Mouse (Mus musculus) CH12.LX (cell line): ENCODE results near the gene Rfc3. TPM values are rescaled to one million over a fixed set of nuclear protein-coding genes. Genes with fewer than 3 reads are reported as not detected.

Experiments
- DNase-seq: peaks from one replicate; pipeline ENCODE4 v3.0.0-alpha.2; 2013; ENCODE audit errors: extremely low read depth
- H3K27ac ChIP-seq: 2 replicates; pipeline ENCODE4 v1.5.1; 2012; ENCODE audit warnings: low read depth, mild to moderate bottlenecking, control low read depth, moderate library complexity; ENCODE audit not compliant: insufficient read depth
- H3K27me3 ChIP-seq: replicated peaks from 2 replicates; pipeline ENCODE3; 2012; ENCODE audit warnings: inconsistent platforms
- H3K36me3 ChIP-seq, 2 experiments: replicated peaks in 1 of 2; 2 replicates each; pipeline versions ENCODE3 to v1.6.1; 2012; ENCODE audit warnings: inconsistent platforms in 1 of 2, low read length in 1 of 2, mild to moderate bottlenecking in 1 of 2, mixed read lengths in 1 of 2, moderate library complexity in 1 of 2; ENCODE audit not compliant: control insufficient read depth in 1 of 2, insufficient read depth in 1 of 2
- H3K4me1 ChIP-seq, 2 experiments: 2 replicates each; pipeline ENCODE4 v1.6.1; 2012; ENCODE audit warnings: inconsistent platforms in 1 of 2, moderate library complexity in 1 of 2; ENCODE audit not compliant: insufficient read depth in 2 of 2, control insufficient read depth in 1 of 2
- H3K4me2 ChIP-seq: 2 replicates; pipeline ENCODE4 v1.6.1; 2012; ENCODE audit warnings: low read depth, mild to moderate bottlenecking, control low read depth; ENCODE audit not compliant: poor library complexity, insufficient read depth, severe bottlenecking
- H3K4me3 ChIP-seq, 3 experiments: fragments of 150-350 bp in 1 of 3; sonication (generic) in 1 of 3; replicated peaks in 1 of 3; 2 replicates each; pipeline versions ENCODE3 to v1.5.1; 2011 to 2012; ENCODE audit warnings: low read depth in 2 of 3, low read length in 2 of 3, mild to moderate bottlenecking in 2 of 3, moderate library complexity in 2 of 3, control low read depth in 1 of 3, improper control_type of control experiment in 1 of 3, inconsistent platforms in 1 of 3, mixed read lengths in 1 of 3; ENCODE audit not compliant: poor library complexity in 1 of 3
- H3K79me2 ChIP-seq: replicated peaks from 2 replicates; pipeline ENCODE4 v1.6.1; 2012; ENCODE audit warnings: mild to moderate bottlenecking, moderate library complexity; ENCODE audit not compliant: control insufficient read depth, poor library complexity, insufficient read depth, severe bottlenecking; ENCODE audit errors: extremely low read depth
- H3K9ac ChIP-seq: 2 replicates; pipeline ENCODE4 v1.6.1; 2012; ENCODE audit warnings: low read depth, mild to moderate bottlenecking, control low read depth, moderate library complexity; ENCODE audit not compliant: insufficient read depth
- H3K9me3 ChIP-seq: replicated peaks from 2 replicates; pipeline ENCODE3; 2012; ENCODE audit warnings: low read length, inconsistent platforms, mixed read lengths
- BHLHE40 ChIP-seq: IDR thresholded peaks from 2 replicates; pipeline ENCODE4 v1.6.1; 2011; ENCODE audit warnings: mild to moderate bottlenecking, low read depth, low read length, improper control_type of control experiment
- CHD1 ChIP-seq: IDR thresholded peaks from 2 replicates; pipeline ENCODE4 v1.6.1; 2012; ENCODE audit warnings: low read depth, low read length, improper control_type of control experiment, inconsistent platforms
- CHD2 ChIP-seq: IDR thresholded peaks from 2 replicates; pipeline ENCODE4 v1.6.1; 2011; ENCODE audit warnings: low read length, improper control_type of control experiment
- CTCF ChIP-seq, 2 experiments: IDR thresholded peaks in 1 of 2; conservative IDR thresholded peaks in 1 of 2; 2 replicates each; pipeline ENCODE4 v1.5.1; 2011 to 2012; ENCODE audit warnings: low read depth in 2 of 2, low read length in 2 of 2, improper control_type of control experiment in 1 of 2, inconsistent platforms in 1 of 2, mild to moderate bottlenecking in 1 of 2, moderate library complexity in 1 of 2
- E2F4 ChIP-seq: IDR thresholded peaks from 2 replicates; pipeline ENCODE4 v1.6.1; 2011; ENCODE audit warnings: low read depth, low read length, improper control_type of control experiment; ENCODE audit not compliant: insufficient replicate concordance
- ELF1 ChIP-seq: IDR thresholded peaks from 2 replicates; pipeline ENCODE4 v1.6.1; 2014; ENCODE audit warnings: low read depth, mild to moderate bottlenecking, inconsistent platforms, low read length, improper control_type of control experiment
- EP300 ChIP-seq: IDR thresholded peaks from 2 replicates; pipeline ENCODE4 v1.6.1; 2011; ENCODE audit warnings: low read length, improper control_type of control experiment
- ETS1 ChIP-seq: conservative IDR thresholded peaks from 2 replicates; pipeline ENCODE4 v1.6.1; 2012; ENCODE audit warnings: low read depth, mild to moderate bottlenecking, inconsistent platforms, low read length, improper control_type of control experiment, moderate library complexity
- GABPA ChIP-seq: IDR thresholded peaks from 2 replicates; pipeline ENCODE4 v1.6.1; 2012; ENCODE audit warnings: low read depth, low read length, improper control_type of control experiment, inconsistent platforms; ENCODE audit not compliant: insufficient replicate concordance
- HCFC1 ChIP-seq: IDR thresholded peaks from 2 replicates; pipeline ENCODE4 v1.6.1; 2012; ENCODE audit warnings: low read depth, mild to moderate bottlenecking, inconsistent platforms, low read length, improper control_type of control experiment
- IRF4 ChIP-seq: IDR thresholded peaks from 2 replicates; pipeline ENCODE4 v1.6.1; 2014; ENCODE audit warnings: low read depth, mild to moderate bottlenecking, inconsistent platforms, low read length, improper control_type of control experiment
- JUN ChIP-seq: IDR thresholded peaks from 2 replicates; pipeline ENCODE4 v1.6.1; 2011; ENCODE audit warnings: low read depth, mild to moderate bottlenecking, low read length, improper control_type of control experiment, moderate library complexity; ENCODE audit not compliant: insufficient read depth
- JUND ChIP-seq: conservative IDR thresholded peaks from 2 replicates; pipeline ENCODE4 v1.6.1; 2011; ENCODE audit warnings: low read depth, low read length, improper control_type of control experiment
- KAT2A ChIP-seq: IDR thresholded peaks from 2 replicates; pipeline ENCODE4 v1.6.1; 2012; ENCODE audit warnings: low read length, improper control_type of control experiment, inconsistent platforms; ENCODE audit not compliant: insufficient replicate concordance
- MAFK ChIP-seq: IDR thresholded peaks from 2 replicates; pipeline ENCODE4 v1.6.1; 2011; ENCODE audit warnings: low read length, improper control_type of control experiment; ENCODE audit not compliant: insufficient replicate concordance
- MAX ChIP-seq: IDR thresholded peaks from 2 replicates; pipeline ENCODE4 v1.6.1; 2011; ENCODE audit warnings: low read length, improper control_type of control experiment
- MAZ ChIP-seq: IDR thresholded peaks from 2 replicates; pipeline ENCODE4 v1.6.1; 2012; ENCODE audit warnings: low read depth, mild to moderate bottlenecking, inconsistent platforms, low read length, improper control_type of control experiment, moderate library complexity
- MEF2A ChIP-seq: IDR thresholded peaks from 2 replicates; pipeline ENCODE4 v1.6.1; 2014; ENCODE audit warnings: low read depth, mild to moderate bottlenecking, inconsistent platforms, low read length, improper control_type of control experiment, borderline replicate concordance
- MXI1 ChIP-seq: IDR thresholded peaks from 2 replicates; pipeline ENCODE4 v1.6.1; 2011; ENCODE audit warnings: mild to moderate bottlenecking, low read depth, low read length, improper control_type of control experiment
- MYC ChIP-seq: IDR thresholded peaks from 2 replicates; pipeline ENCODE4 v1.6.1; 2011; ENCODE audit warnings: low read depth, mild to moderate bottlenecking, improper control_type of control experiment, low read length
- NELFE ChIP-seq: IDR thresholded peaks from 2 replicates; pipeline ENCODE4 v1.6.1; 2011; ENCODE audit warnings: low read depth, low read length, improper control_type of control experiment
- NRF1 ChIP-seq: IDR thresholded peaks from 2 replicates; pipeline ENCODE4 v1.6.1; 2014; ENCODE audit warnings: low read depth, mild to moderate bottlenecking, inconsistent platforms, low read length, improper control_type of control experiment, moderate library complexity
- PAX5 ChIP-seq: IDR thresholded peaks from 2 replicates; pipeline ENCODE4 v1.6.1; 2012; ENCODE audit warnings: low read length, inconsistent platforms, mixed read lengths
- POLR2A ChIP-seq: IDR thresholded peaks from 2 replicates; pipeline ENCODE4 v1.6.1; 2011; ENCODE audit warnings: low read depth, mild to moderate bottlenecking, improper control_type of control experiment, low read length
- POLR2AphosphoS2 ChIP-seq: IDR thresholded peaks from 2 replicates; pipeline ENCODE4 v1.6.1; 2011; ENCODE audit warnings: low read depth, low read length, improper control_type of control experiment
- RAD21 ChIP-seq: IDR thresholded peaks from 2 replicates; pipeline ENCODE4 v1.6.1; 2011; ENCODE audit warnings: low read depth, mild to moderate bottlenecking, low read length, improper control_type of control experiment, moderate library complexity
- RCOR1 ChIP-seq: conservative IDR thresholded peaks from 2 replicates; pipeline ENCODE4 v1.6.1; 2012; ENCODE audit warnings: low read depth, mild to moderate bottlenecking, inconsistent platforms, low read length, improper control_type of control experiment
- SIN3A ChIP-seq: IDR thresholded peaks from 2 replicates; pipeline ENCODE4 v1.6.1; 2012; ENCODE audit warnings: low read length, improper control_type of control experiment, inconsistent platforms
- SMC3 ChIP-seq: IDR thresholded peaks from 2 replicates; pipeline ENCODE4 v1.6.1; 2011; ENCODE audit warnings: low read depth, low read length, improper control_type of control experiment
- TBP ChIP-seq: conservative IDR thresholded peaks from 2 replicates; pipeline ENCODE4 v1.6.1; 2011; ENCODE audit warnings: low read depth, low read length, improper control_type of control experiment
- TCF12 ChIP-seq: IDR thresholded peaks from 2 replicates; pipeline ENCODE4 v1.6.1; 2014; ENCODE audit warnings: low read depth, mild to moderate bottlenecking, inconsistent platforms, low read length, improper control_type of control experiment
- UBTF ChIP-seq: IDR thresholded peaks from 2 replicates; pipeline ENCODE4 v1.6.1; 2012; ENCODE audit warnings: low read depth, mild to moderate bottlenecking, inconsistent platforms, low read length, improper control_type of control experiment, moderate library complexity
- USF1 ChIP-seq: IDR thresholded peaks from 2 replicates; pipeline ENCODE4 v1.6.1; 2014; ENCODE audit warnings: low read depth, mild to moderate bottlenecking, inconsistent platforms, low read length, improper control_type of control experiment
- USF2 ChIP-seq: conservative IDR thresholded peaks from 2 replicates; pipeline ENCODE4 v1.6.1; 2011; ENCODE audit warnings: low read depth, low read length, improper control_type of control experiment
- ZC3H11A ChIP-seq: IDR thresholded peaks from 2 replicates; pipeline ENCODE4 v1.6.1; 2012; ENCODE audit warnings: low read depth, mild to moderate bottlenecking, inconsistent platforms, low read length, improper control_type of control experiment
- ZKSCAN1 ChIP-seq: IDR thresholded peaks from 2 replicates; pipeline ENCODE4 v1.6.1; 2012; ENCODE audit warnings: low read depth, inconsistent platforms, low read length, improper control_type of control experiment, borderline replicate concordance
- ZMIZ1 ChIP-seq: IDR thresholded peaks from 2 replicates; pipeline ENCODE4 v1.6.1; 2012; ENCODE audit warnings: low read depth, mild to moderate bottlenecking, inconsistent platforms, low read length, improper control_type of control experiment
- ZNF384 ChIP-seq: IDR thresholded peaks from 2 replicates; pipeline ENCODE4 v1.6.1; 2012; ENCODE audit warnings: low read depth, low read length, improper control_type of control experiment, inconsistent platforms
- dilution Hi-C: fragments of 300-500 bp; cut with MboI; formaldehyde crosslinking; loops from 2 replicates; pipeline ENCODE4 v1.14.3; 2020; ENCODE audit warnings: low sequenced_read_pairs; ENCODE audit not compliant: extremely low pct_unique_long_range_greater_than_20kb, extremely low pct_ligation_motif_present
- in situ Hi-C: fragments of 300-500 bp; cut with MboI; formaldehyde crosslinking; loops from 3 replicates; pipeline ENCODE4 v1.14.3; 2019; ENCODE audit warnings: low sequenced_read_pairs, low pct_ligation_motif_present, low pct_unique_long_range_greater_than_20kb, mixed read lengths
- polyA plus RNA-seq: library from polyadenylated mRNA; unstranded; fragments of >175 nt; gene quantifications from 2 replicates; pipeline ENCODE4 v1.2.1, GENCODE M21; 2012; ENCODE audit warnings: low read depth; ENCODE audit not compliant: insufficient read length
- total RNA-seq, 2 experiments: library from RNA; depleted of rRNA; stranded (reverse); fragments of 300-350 nt in 1 of 2; fragments of >200 nt in 1 of 2; gene quantifications; 2 replicates each; pipeline ENCODE4 v1.2.3; 2012 to 2014

Gene Rfc3
- total RNA-seq (2012; rRNA removed) (53.3 and 74.5 TPM in 2 replicates), total RNA-seq (2014; rRNA removed) (87.9 and 95.7 TPM in 2 replicates), polyA plus RNA-seq (66.9 and 81.2 TPM in 2 replicates)

- no peak for TF ChIP-seq ZKSCAN1
- no peak for TF ChIP-seq CHD1
- no peak for TF ChIP-seq ETS1
- peak; percentile 67; the same call in 1 of the 2 replicates for TF ChIP-seq IRF4
- no peak for TF ChIP-seq USF1
- no peak for TF ChIP-seq ZNF384
- TF ChIP-seq ZC3H11A: no peak
- TF ChIP-seq CTCF (conservative IDR thresholded peaks at IDR 0.05 in 1 of 2, IDR thresholded peaks at IDR 0.05 in 1 of 2; ENCODE audit: low read depth in 2 of 2, low read length in 2 of 2): peak; percentile 66 to 67
- TF ChIP-seq RCOR1: no peak
- TF ChIP-seq MEF2A: no peak; the same call in 1 of the 2 replicates
- peak; percentile 82 for TF ChIP-seq NELFE
- TF ChIP-seq USF2: no peak
- TF ChIP-seq MXI1: peak; percentile 55; the same call in 1 of the 2 replicates
- peak; percentile 46; the same call in 1 of the 2 replicates for TF ChIP-seq ZMIZ1
- no peak for TF ChIP-seq SMC3
- no peak; the same call in 1 of the 2 replicates for TF ChIP-seq CHD2
- peak; percentile 77 for TF ChIP-seq HCFC1
- peak; percentile 94 for TF ChIP-seq SIN3A
- TF ChIP-seq POLR2AphosphoS2: no peak
- TF ChIP-seq EP300: no peak
- TF ChIP-seq BHLHE40: no peak
- no peak for TF ChIP-seq JUND
- TF ChIP-seq NRF1: peak; percentile 40; the same call in 1 of the 2 replicates
- peak; percentile 96 for TF ChIP-seq ELF1
- no peak for TF ChIP-seq MAFK
- TF ChIP-seq UBTF: no peak
- no peak for TF ChIP-seq JUN
- peak; percentile 85 for TF ChIP-seq KAT2A
- no peak for TF ChIP-seq MAZ
- no peak for TF ChIP-seq PAX5
- no peak for TF ChIP-seq TBP
- 0 out of 2 replicates have a peak, but pooled peaks have one; percentile 22 for TF ChIP-seq MYC
- peak; percentile 66 for TF ChIP-seq TCF12
- peak; percentile 71; the same call in 1 of the 2 replicates for TF ChIP-seq MAX
- TF ChIP-seq E2F4: peak; percentile 100
- no peak for TF ChIP-seq GABPA
- TF ChIP-seq POLR2A: peak; percentile 82
- peak; percentile 21 for TF ChIP-seq RAD21
- TF ChIP-seq, all 38 proteins: peak for 16
- Histone ChIP-seq H3K4me2 (peak within 1 kb of the TSS; percentile 99), H3K27me3 (no peaks in the 10 kb centered on the region), H3K4me3 (peak within 1 kb of the TSS; percentile 74 to 86 (median 81)), H3K36me3 (peaks cover 25 to 39% of the 10 kb centered on the region in 2 experiments), H3K79me2 (peaks cover 7% of the 10 kb centered on the region), H3K4me1 (peaks cover 6 to 11% of the 10 kb centered on the region in 2 experiments; a peak in 2 of 4 replicates), H3K9ac (peak within 1 kb of the TSS; percentile 69), H3K9me3 (no peaks in the 10 kb centered on the region), H3K27ac (peak within 1 kb of the TSS; percentile 36; the same call in 1 of the 2 replicates)
- DNase-seq: peak; percentile 94
- in situ Hi-C loops: no loop called here
- dilution Hi-C loops: no loop called here
Measured at GRCm38 (mm10) chr5:151650700-151651410, at the start of gene Rfc3. Rfc3 (minus strand) TSS chr5:151651242.
